Mouse (Mus musculus) hindbrain, postnatal 0 days (tissue): ENCODE measurements around the gene Pes1. TPM values are rescaled to one million over a fixed set of nuclear protein-coding genes. Genes with fewer than 3 reads are reported as not detected.

Experiments used
- ATAC-seq: fragments of 200-750 bp; cut with Nextera tagmentation; 2 replicates; pipeline ENCODE4 v1.8.0; 2017; ENCODE audit warnings: mild to moderate bottlenecking, moderate TSS enrichment, moderate library complexity
- DNase-seq: peaks from one replicate; pipeline ENCODE4 v3.0.0-alpha.2; 2015; ENCODE audit warnings: low spot score
- H3K27ac ChIP-seq: fragments of 300-500 bp; sonication (generic); 2 replicates; pipeline ENCODE4 v1.5.1; 2014; ENCODE audit warnings: mild to moderate bottlenecking
- H3K27me3 ChIP-seq: fragments of 300-500 bp; sonication (generic); 2 replicates; pipeline ENCODE4 v1.6.1; 2014; ENCODE audit warnings: low read length, mixed read lengths; ENCODE audit not compliant: insufficient read depth
- H3K36me3 ChIP-seq: fragments of 300-500 bp; sonication (generic); 2 replicates; pipeline ENCODE4 v1.6.1; 2014; ENCODE audit warnings: low read length, mixed read lengths; ENCODE audit not compliant: insufficient read depth
- H3K4me1 ChIP-seq: fragments of 300-500 bp; sonication (generic); 2 replicates; pipeline ENCODE4 v1.6.1; 2014; ENCODE audit warnings: antibody characterized with exemption, low read length, mixed read lengths; ENCODE audit not compliant: insufficient read depth
- H3K4me2 ChIP-seq: fragments of 300-500 bp; sonication (generic); 2 replicates; pipeline ENCODE4 v1.6.1; 2014; ENCODE audit warnings: low read depth, mild to moderate bottlenecking, low read length, moderate library complexity, mixed read lengths
- H3K4me3 ChIP-seq: fragments of 300-500 bp; sonication (generic); 2 replicates; pipeline ENCODE4 v1.5.1; 2014; ENCODE audit warnings: low read length
- H3K9ac ChIP-seq: fragments of 300-500 bp; sonication (generic); replicated peaks from 2 replicates; pipeline ENCODE4 v1.6.1; 2014; ENCODE audit warnings: mild to moderate bottlenecking, low read length, moderate library complexity, mixed read lengths
- H3K9me3 ChIP-seq: fragments of 300-500 bp; sonication (generic); 2 replicates; pipeline ENCODE4 v1.6.1; 2016; ENCODE audit warnings: low read length, mixed read lengths
- CTCF ChIP-seq: IDR thresholded peaks from 2 replicates; pipeline ENCODE4 v1.5.1; 2016; ENCODE audit warnings: antibody characterized with exemption, control low read depth, low read depth
- WGBS: fragments of 180-500 bp; shearing (Covaris S2); extraction: QIAGEN DNeasy Blood & Tissue Kit; methylation state at CpG from one replicate; pipeline ENCODE4 v1.1.7; 2014; 5-methylcytosine and 5-hydroxymethylcytosine counted together
- polyA plus RNA-seq: library from polyadenylated mRNA; unstranded; fragments of >200 nt; fragmentation: Nextera tagmentation; extraction: Ambion mirVana; gene quantifications from 2 replicates; pipeline ENCODE4 v1.2.1, GENCODE M21; 2015
- total RNA-seq: library from RNA; depleted of rRNA; stranded (reverse); fragments of >200 nt; gene quantifications from 2 replicates; pipeline ENCODE4 v1.2.3, GENCODE M21; 2014

Pes1 gene
- total and polyA plus RNA-seq, 2 experiments from 2014 or later: 36.4 to 44.5 TPM

- Histone ChIP-seq H3K9ac (no peak overlapping the region), H3K9me3 (no peaks in the 10 kb centered on the region), H3K4me2 (no peak overlapping the region), H3K4me1 (no peaks in the 10 kb centered on the region), H3K27ac (no peak overlapping the region), H3K36me3 (peaks cover 5% of the 10 kb centered on the region; the same call in 1 of the 2 replicates), H3K27me3 (no peaks in the 10 kb centered on the region), H3K4me3 (no peak overlapping the region)
- TF ChIP-seq CTCF: no peak
- no peak for DNase-seq
- ATAC-seq: no peak
- WGBS: 97% methylated on average over 6 of the region's 6 CpGs
Measured at GRCm38 (mm10) chr11:3922731-3923130, 41.0 kb upstream of the Pes1 start.

- H3K27ac ChIP-seq: no peak overlapping the region
- no peaks in the 10 kb centered on the region for H3K9me3 ChIP-seq
- no peak overlapping the region for H3K9ac ChIP-seq
- ATAC-seq (no peak), DNase-seq (no peak)
- no peak overlapping the region for H3K4me2 ChIP-seq
- no peaks in the 10 kb centered on the region for H3K27me3 ChIP-seq
- no peak overlapping the region for H3K4me3 ChIP-seq
- TF ChIP-seq CTCF: no peak
- no peaks in the 10 kb centered on the region for H3K4me1 ChIP-seq
- H3K36me3 ChIP-seq: peaks cover 5% of the 10 kb centered on the region; the same call in 1 of the 2 replicates
- 96% methylated on average over 10 of the region's 10 CpGs for WGBS
Measured at GRCm38 (mm10) chr11:3925916-3926315, 37.9 kb upstream of the Pes1 start.

- H3K9me3 ChIP-seq: no peaks in the 10 kb centered on the region
- no peak for ATAC-seq
- no peak for TF ChIP-seq CTCF
- DNase-seq: no peak
- H3K27me3 ChIP-seq: no peaks in the 10 kb centered on the region
- peaks cover 5% of the 10 kb centered on the region; the same call in 1 of the 2 replicates for H3K4me1 ChIP-seq
- 79% methylated on average over 4 of the region's 4 CpGs for WGBS
- H3K9ac ChIP-seq: no peak overlapping the region
- no peak overlapping the region for H3K4me2 ChIP-seq
- no peaks in the 10 kb centered on the region for H3K36me3 ChIP-seq
- H3K27ac ChIP-seq: no peak overlapping the region
- no peak overlapping the region for H3K4me3 ChIP-seq
Measured at GRCm38 (mm10) chr11:3930019-3930418, 33.8 kb upstream of the Pes1 start.

- no peak for TF ChIP-seq CTCF
- DNase-seq: no peak
- H3K27me3 ChIP-seq: no peaks in the 10 kb centered on the region
- H3K27ac ChIP-seq: no peak overlapping the region
- WGBS: 22% methylated on average over 6 of the region's 6 CpGs
- peak overlapping the region; percentile 51 for H3K9ac ChIP-seq
- H3K36me3 ChIP-seq: no peaks in the 10 kb centered on the region
- H3K9me3 ChIP-seq: no peaks in the 10 kb centered on the region
- peaks cover 5% of the 10 kb centered on the region; the same call in 1 of the 2 replicates for H3K4me1 ChIP-seq
- peak overlapping the region; percentile 85 for H3K4me2 ChIP-seq
- no peak for ATAC-seq
- peak overlapping the region; percentile 43 for H3K4me3 ChIP-seq
Measured at GRCm38 (mm10) chr11:3930931-3931330, 32.8 kb upstream of the Pes1 start.

- TF ChIP-seq CTCF: no peak
- Histone ChIP-seq H3K9ac (peak within 1 kb of the TSS; percentile 51), H3K4me1 (peaks cover 5% of the 10 kb centered on the region; the same call in 1 of the 2 replicates), H3K4me2 (peak within 1 kb of the TSS; percentile 85), H3K36me3 (no peaks in the 10 kb centered on the region), H3K9me3 (no peaks in the 10 kb centered on the region), H3K27me3 (no peaks in the 10 kb centered on the region), H3K4me3 (peak within 1 kb of the TSS; percentile 43), H3K27ac (no peak within 1 kb of the TSS)
- WGBS: 0% methylated on average over 18 of the region's 26 CpGs
- DNase-seq: peak; percentile 81
- peak; percentile 85 for ATAC-seq
Measured at GRCm38 (mm10) chr11:3931511-3932211, 32.1 kb upstream of the Pes1 start, which contains the start of gene Tcn2. Tcn2 (minus strand) TSS chr11:3932159.

GRCm38 (mm10) chr11:3933756-3934285, 30.0 kb upstream of the Pes1 start:
- peaks cover 5% of the 10 kb centered on the region; the same call in 1 of the 2 replicates for H3K4me1 ChIP-seq
- WGBS: 78% methylated on average over 9 of the region's 9 CpGs
- no peak overlapping the region for H3K4me3 ChIP-seq
- ATAC-seq (no peak), DNase-seq (no peak)
- no peaks in the 10 kb centered on the region for H3K36me3 ChIP-seq
- no peak for TF ChIP-seq CTCF
- H3K4me2 ChIP-seq: no peak overlapping the region
- H3K27me3 ChIP-seq: no peaks in the 10 kb centered on the region
- H3K9me3 ChIP-seq: no peaks in the 10 kb centered on the region
- no peak overlapping the region for H3K9ac ChIP-seq
- no peak overlapping the region for H3K27ac ChIP-seq

GRCm38 (mm10) chr11:3935135-3935534, 28.6 kb upstream of the Pes1 start:
- Histone ChIP-seq H3K9ac (no peak overlapping the region), H3K4me3 (no peak overlapping the region), H3K27ac (no peak overlapping the region), H3K4me2 (no peak overlapping the region), H3K4me1 (peaks cover 5% of the 10 kb centered on the region; the same call in 1 of the 2 replicates), H3K27me3 (no peaks in the 10 kb centered on the region), H3K36me3 (no peaks in the 10 kb centered on the region), H3K9me3 (no peaks in the 10 kb centered on the region)
- DNase-seq: no peak
- ATAC-seq: no peak
- WGBS: 69% methylated on average over 4 of the region's 4 CpGs
- TF ChIP-seq CTCF: no peak
